Mouse (Mus musculus): ENCODE measurements at regions not wholly inside any gene's neighbourhood (a gene's known extent, or its start where the extent isn't known, plus 50 kb on each side); places are given as distances from the start of the nearest gene placed in this dataset.
"Not testable (repeated sequence)": the region's sequence is repeated elsewhere in the genome, so short reads cannot be mapped to it uniquely, and the experiment has no call there.

DNA sequence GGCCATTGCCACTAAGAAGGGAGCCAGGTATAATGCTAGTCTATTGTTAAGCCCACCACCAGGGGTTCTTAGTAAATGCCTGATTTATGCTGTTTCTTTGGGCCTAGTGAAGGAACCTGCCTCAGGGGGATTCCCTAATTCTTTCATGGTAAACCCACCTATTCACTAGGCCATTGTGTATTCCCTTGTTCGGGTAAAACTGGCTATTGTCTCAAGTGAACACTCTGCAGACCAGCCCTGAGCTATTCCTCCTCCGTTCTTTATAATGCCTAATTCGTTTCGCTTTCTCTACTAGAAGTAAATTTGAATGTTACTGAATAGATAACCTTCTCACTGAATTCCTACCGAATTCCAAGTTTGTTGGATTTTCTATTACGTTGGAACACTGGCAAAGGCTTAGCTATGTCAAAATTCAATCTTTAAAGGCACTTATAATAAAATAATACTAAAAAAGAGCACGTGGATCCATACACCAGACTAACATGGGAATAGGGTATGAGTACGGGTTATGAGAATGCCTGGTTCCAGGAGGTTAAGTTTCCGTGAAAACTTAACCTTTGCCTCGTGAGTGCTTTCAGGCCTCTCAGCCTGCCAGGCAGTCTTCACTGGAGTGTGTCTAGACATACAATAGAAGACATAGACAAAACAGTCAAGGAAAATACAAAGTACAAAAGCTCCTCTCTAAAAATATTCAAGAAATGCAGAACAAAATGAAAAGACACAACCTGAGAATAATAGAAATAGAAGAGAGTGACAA is 536.8 kb upstream of the Cntn5 start:
- DNase-seq (ENCODE audit: low read depth): not testable (repeated sequence)

DNA sequence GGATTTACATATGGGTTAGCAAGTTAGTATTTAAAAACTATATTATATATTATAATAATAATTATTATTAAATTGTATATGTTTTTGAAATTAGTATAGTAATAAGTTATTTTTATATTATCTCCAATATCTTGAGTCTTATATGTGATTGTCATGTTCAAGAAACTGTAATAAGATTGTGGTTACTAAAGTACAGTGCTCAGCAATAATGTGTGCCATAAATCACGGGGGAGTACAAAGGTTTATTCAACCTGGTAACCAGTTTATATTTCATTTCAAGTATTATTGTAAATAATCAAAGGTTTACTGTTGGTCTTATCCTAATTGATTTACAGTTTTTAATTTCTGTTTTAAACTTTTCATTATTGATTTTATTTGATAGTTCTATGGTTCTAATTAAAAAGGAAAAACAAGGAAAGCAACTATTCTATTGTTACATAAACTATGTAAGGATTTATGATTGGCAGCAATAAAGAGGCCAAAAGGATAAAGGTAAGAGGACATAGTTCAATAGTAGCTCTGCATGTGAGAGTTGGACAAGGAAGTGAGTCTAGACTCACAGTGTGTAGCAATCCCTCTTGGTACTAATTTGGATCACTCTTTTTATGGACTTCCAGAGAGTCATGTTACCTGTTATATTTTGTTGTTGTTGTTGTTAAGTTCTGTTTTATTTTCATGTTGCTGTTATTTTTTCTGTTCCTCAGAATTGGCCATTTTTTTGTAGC is 532.0 kb upstream of the Cntn5 start:
- no peak for DNase-seq (ENCODE audit: low read depth)

GRCm38 (mm10) chr9:11436014-11436413 is 531.4 kb upstream of the Cntn5 start:
- DNase-seq (ENCODE audit: low read depth): no peak

GRCm38 (mm10) chr9:11435019-11435418 is 530.4 kb upstream of the Cntn5 start:
- peak; percentile 54 for DNase-seq (ENCODE audit: low read depth)

- no peak for DNase-seq (ENCODE audit: low read depth)
These were observed 521.9 kb upstream of the Cntn5 start for GRCm38 (mm10) chr9:11426473-11426872.

GRCm38 (mm10) chr9:11396829-11397228 is 492.3 kb upstream of the Cntn5 start:
- no peak for DNase-seq (ENCODE audit: low read depth)

GRCm38 (mm10) chr9:11381648-11382075 is 477.1 kb upstream of the Cntn5 start:
- DNase-seq (ENCODE audit: low read depth): no peak

- DNase-seq (ENCODE audit: low read depth): peak; percentile 11
These were observed 476.0 kb upstream of the Cntn5 start for GRCm38 (mm10) chr9:11380531-11380930.

GRCm38 (mm10) chr9:11378046-11378445 is 473.5 kb upstream of the Cntn5 start:
- DNase-seq (ENCODE audit: low read depth): no peak

GRCm38 (mm10) chr9:11377586-11377985 is 473.0 kb upstream of the Cntn5 start:
- no peak for DNase-seq (ENCODE audit: low read depth)

DNA sequence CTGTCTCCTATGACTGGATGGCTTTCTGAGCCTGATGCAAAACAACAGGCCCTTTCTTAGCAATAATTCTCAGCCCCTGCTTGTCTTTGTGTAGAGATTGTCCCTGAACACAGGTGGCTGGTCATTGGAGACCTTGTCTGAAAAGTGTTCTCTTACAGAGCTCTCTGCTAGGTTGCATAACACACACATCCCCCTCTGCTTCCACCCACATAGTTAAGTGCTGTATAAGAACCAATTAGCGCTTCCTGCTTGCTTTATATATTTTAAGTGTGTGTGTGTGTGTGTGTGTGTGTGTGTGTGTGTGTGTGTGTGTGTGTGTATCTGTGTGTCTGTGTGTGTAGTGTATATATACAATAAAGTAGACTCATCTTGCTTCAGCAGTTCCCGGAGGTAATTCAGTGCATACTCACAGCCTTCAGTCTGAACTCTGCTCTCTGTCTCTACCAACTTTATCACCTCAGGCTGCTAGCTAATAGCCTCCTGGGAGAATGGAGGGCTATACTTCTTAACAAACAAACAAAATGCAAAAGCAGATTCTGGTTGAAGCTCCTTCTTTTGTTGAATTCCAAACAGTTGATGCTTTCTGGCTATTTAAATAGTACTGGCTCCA is 468.8 kb upstream of the Cntn5 start:
- no peak for DNase-seq (ENCODE audit: low read depth)

DNA sequence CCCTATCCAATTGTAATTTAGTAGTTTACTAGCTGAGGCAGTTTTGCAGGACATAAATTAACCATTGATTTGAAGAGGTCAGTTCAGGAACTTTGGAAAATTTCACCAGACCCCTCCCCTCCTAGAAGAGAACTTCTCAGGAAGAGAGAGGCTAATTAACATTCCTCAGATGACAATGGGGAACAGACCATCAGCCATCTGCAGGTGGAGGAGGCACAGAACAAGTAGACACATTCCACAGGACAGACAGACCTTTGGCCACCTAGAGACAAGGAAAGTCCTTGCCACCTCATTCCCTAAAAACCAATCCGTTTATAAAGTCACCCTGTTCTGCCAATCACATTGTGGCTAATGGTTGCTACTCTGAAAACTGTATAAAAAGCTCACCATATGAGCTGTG is 463.5 kb upstream of the Cntn5 start:
- DNase-seq (ENCODE audit: low read depth): no peak

GRCm38 (mm10) chr9:11328900-11329299 is 424.3 kb upstream of the Cntn5 start:
- peak; percentile 62 for DNase-seq (ENCODE audit: low read depth)

DNA sequence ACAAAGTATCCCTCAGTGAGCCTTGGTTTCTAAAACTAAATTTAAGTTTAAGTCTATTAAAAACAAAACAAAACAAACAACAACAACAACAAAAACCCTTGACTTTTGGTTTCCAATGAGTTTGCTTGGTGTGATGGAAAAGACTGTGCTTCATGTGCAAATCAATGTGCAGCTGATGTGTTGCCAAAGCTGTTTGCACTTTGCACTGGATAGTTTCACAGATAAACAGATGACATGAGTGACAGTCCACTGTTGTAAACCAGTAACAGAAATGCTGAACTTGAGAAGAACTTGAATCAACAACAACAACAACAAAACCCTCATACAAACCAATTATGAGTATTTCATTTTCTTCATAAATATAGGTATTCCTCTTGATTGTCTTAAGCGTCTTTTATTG is 412.6 kb upstream of the Cntn5 start:
- DNase-seq (ENCODE audit: low read depth): no peak

GRCm38 (mm10) chr9:11297116-11297515 is 392.5 kb upstream of the Cntn5 start:
- not testable (repeated sequence) for DNase-seq (ENCODE audit: low read depth)

GRCm38 (mm10) chr9:11285135-11285534 is 380.6 kb upstream of the Cntn5 start:
- DNase-seq (ENCODE audit: low read depth): no peak

DNA sequence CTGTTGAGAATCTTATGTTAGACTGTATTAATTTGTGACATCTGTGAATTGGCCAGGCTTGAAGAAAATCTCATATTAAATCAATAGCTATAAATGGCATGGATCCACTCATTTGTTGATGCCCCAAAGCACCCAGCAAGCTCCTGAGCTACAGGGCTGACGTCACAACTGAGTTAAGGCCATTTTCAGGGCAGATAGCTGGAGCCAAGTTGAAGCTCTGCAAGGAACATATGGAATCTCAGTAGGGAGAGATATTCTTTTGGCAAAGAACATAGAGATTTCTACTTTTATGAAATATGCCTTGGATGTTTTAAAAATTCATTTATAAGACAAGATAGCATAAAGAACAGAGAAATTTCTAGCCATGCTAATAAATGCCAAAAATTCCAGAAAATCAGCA is 380.0 kb upstream of the Cntn5 start:
- no peak for DNase-seq (ENCODE audit: low read depth)

GRCm38 (mm10) chr9:11279409-11280127 is 375.0 kb upstream of the Cntn5 start:
- DNase-seq (ENCODE audit: low read depth): no peak

GRCm38 (mm10) chr9:11277810-11278209 is 373.2 kb upstream of the Cntn5 start:
- no peak for DNase-seq (ENCODE audit: low read depth)

- DNase-seq (ENCODE audit: low read depth): no peak
These were observed 372.4 kb upstream of the Cntn5 start for GRCm38 (mm10) chr9:11276966-11277365.

GRCm38 (mm10) chr9:11256848-11257247 is 352.3 kb upstream of the Cntn5 start:
- no peak for DNase-seq (ENCODE audit: low read depth)

- no peak for DNase-seq (ENCODE audit: low read depth)
These were observed 302.3 kb upstream of the Cntn5 start for GRCm38 (mm10) chr9:11206829-11207228.

Data from NIH3T3 (cell line).